Mouse (Mus musculus) ovary, adult 18-20 months (tissue): ENCODE data around the gene Cyb561.

ENCODE experiments used
- DNase-seq: peaks from one replicate; pipeline ENCODE4 v3.0.0; 2022; ENCODE audit warnings: low spot score, mixed read lengths

Cyb561 gene

DNA sequence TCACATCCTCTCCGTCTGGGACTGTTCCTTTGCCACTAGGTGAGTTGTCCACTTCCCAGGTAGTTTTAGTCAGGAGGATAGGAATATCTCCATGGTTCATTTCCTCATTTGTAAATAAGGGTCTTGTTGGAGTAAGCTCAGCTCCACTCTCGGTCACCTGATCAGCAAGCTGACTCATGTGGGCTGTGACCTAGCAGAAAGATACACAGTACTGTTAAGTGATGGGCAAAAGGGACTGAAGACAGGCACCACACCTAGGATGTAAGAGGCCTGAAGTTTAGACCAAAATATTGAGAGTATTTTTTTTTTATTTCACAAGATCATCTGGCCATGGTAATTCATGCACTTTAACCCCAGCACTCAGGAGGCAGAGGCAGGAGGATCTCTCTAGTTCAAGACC is 32.3 kb downstream of the Cyb561 start:
- DNase-seq, result no peak

DNA sequence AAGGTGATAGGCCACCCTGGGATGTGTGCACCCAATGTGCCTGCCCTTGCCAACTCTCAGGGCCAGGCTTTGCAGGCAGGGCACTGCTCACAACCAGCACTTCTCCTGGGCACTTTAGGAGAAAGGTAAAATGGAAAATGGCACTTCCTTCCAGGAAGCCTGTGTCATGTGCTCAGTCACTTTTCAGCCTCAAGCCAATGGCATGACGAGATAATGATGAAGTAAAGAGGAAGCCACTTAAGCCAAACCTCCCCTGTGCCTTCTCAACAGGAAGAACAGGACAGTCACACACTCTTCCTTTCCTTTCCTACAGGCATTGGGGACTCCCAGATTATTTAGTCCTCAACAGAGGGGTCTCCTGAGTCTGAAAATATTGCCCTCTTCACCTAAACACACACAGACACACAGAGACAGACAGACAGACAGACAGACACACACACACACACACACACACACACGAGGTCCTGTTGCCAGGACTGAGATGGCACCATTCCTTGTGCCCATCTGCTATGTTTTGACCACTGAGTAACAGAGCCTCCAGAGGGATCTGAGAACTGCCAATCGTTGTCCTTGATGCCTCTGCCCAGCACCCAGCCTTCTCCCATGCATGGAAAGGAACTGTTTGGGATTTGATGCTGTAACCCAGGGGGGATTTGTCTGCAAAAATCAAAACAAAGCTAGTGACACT is 32.9 kb downstream of the Cyb561 start:
- DNase-seq, result no peak

DNA sequence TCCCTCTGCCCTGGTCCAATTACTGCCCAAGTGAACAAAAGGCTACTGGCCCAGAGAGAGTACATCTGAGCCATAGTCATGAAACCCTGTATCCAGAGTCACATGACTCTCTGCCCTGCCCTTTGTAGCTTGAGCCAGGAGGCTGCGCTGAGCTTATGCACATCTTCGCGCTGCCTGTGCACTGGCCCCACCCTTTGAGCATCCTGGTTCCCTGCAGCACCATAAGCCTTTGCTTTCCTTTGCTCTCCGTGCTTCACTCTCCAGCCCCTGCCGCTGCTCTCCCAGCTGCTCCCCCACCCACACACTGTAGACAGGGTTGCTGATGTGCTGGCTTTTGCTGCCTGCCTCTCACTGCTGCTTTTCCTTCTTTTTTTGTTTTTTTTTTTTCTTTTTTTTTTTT is 39.6 kb downstream of the Cyb561 start:
- DNase-seq, result no peak

DNA sequence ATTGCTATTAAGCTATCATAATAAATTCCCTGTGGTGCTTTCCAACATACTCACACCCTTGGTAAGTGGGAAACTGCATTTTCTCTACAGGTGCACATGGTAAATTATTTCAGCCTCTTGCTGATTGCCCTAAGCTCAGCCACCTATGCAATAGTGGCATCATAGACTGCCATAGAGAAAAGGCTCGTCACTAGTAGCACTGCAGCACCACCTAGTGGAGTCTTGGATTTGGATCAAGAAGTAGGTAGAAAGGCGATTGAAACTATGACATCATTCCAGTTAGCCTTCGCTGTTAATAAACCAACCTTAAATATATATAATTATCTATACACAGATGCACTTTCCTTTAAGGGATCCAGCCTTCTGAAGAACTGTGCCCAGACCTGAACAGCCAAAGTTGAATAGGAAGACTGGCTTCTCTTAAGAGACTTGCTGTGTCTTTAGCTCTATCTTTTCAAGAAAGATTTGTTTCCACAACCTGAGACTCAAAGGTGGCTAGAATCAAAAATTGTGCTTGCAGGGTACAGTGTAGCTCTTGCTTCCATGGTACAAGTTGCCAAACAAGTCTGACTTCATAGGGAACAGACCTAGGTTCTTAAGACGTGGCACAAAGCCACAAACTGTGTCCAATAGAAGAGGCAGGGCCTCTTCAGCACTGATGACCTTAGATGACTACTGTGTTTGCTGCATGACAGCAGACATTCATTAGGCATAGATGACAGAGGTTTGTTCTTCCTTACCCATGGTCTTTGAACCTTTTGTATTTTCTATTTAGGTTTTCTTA is 41.4 kb downstream of the Cyb561 start:
- DNase-seq, result peak; percentile 23

DNA sequence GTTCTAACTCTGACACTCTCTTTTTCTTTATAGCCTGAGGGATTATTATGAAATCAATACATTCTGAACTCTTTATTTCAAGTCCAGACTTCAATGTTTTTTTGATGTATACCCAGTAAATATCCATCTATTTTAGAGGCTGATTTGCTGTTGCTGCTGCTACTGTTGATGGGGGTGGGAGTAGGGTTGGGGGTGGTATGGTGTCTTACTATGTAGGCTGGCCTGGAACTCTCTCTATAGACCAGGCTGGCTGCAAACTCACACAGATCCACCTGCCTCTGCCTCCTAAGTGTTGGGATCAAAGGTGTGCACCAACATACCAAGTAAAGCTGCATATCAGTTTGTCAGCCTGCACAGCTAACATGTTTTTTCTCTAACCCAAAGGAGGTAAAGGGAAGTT is 42.0 kb downstream of the Cyb561 start:
- DNase-seq, result no peak

DNA sequence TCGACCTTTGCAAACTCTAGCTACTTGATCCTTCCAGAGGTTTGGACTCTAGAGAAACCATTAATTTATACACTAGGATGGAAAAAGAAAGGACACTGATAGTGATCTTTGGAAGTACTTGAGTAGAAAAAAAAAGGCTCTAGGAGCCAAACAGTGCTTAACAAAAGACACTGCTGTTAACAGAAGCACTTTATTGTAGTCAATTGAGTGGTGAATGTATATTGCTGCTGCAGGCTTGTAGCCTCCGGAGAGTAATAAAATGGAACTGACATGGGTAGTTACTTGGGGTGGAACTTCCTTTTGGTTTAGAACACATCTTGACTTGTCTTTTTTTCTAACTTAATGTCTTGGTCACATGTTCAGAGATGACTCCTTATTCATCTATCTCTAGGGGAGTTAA is 43.5 kb downstream of the Cyb561 start:
- no peak for DNase-seq

DNA sequence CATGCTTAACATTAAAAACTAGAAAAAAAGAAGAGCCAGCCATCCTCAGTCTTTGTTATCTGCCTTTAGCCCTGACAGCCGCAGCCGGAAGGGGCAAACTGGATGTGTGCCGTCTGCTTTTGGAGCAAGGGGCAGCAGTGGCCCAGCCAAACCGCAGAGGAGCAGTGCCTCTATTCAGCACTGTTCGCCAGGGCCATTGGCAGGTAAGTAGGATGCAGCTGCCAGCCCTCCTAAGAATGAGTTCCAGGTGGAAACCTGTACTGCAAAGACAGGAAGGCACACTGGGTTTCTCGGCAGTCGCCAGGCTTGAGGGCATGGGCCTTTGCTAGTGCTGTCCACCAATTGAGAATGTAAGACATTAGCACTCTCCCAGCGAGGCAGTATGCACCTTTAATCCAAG is 44.2 kb downstream of the Cyb561 start:
- DNase-seq, result no peak

DNA sequence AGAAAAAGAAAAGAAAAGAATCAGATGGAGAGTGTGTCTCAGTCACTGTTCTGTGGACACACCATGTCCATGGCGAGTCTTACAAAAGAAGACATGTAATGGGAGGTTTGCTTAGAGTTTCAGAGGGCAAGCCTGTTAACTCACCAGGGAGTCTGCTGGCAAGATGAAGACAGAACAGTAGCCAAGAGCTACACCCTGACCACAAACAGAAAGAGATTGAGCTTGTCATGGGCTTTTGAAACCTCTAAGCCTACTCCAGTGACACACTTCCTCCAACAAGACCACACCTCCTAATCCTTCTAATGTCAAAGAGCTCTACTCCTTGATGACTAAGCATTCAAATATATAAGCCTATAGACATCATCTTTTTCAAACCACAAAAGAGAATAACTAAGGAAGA is 45.8 kb downstream of the Cyb561 start:
- no peak for DNase-seq

DNA sequence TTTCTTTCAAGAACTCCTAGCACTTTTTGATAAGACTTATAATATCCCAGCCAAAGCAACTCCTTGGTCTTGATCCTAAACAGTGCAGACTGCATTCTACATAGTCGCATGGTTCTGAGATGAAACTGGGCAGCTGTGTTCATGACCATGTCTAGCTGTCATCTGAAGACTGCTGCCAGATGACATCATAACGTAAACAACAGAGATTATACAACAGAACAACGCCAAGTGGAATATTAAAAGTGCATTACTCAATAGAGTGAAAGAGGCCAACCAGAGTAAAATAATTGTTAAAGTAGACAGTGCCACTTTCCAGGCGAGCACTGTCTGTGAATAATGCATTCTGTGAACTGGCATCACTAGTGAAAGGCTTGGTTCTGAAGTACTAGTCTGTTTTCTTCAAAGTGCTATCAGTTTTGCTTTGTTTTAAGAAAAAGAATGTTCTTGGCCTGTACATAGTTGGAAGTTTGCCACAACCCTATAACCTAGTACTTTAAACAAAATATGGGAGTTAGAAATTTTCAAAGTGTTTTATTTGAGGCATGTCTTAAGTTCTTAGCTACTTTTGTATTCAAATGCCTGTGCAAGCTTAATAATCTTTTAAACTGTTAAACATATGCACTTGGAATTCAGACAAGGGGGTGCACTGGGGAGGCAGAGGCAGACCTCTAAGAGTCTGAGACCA is 47.5 kb downstream of the Cyb561 start:
- no peak for DNase-seq

DNA sequence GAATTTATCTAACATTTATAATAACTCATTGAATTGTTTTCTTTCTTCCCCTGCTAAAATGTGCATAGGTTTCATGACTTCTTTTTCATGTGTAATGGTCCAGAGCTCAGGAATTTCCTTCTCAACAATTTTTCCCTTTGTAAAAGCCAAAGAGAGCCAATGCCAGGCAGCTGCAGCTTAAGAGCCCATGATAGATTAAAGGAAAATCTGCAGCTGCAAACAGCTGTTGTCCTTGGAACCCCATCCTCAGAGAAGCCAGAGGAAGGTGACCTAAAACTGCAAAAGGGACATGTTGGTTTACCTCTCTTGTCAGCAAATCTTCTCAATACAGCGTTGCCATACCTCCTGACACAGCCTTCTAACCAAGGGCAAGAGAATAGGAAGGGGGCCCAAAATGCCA is 50.2 kb downstream of the Cyb561 start:
- DNase-seq, result no peak

DNA sequence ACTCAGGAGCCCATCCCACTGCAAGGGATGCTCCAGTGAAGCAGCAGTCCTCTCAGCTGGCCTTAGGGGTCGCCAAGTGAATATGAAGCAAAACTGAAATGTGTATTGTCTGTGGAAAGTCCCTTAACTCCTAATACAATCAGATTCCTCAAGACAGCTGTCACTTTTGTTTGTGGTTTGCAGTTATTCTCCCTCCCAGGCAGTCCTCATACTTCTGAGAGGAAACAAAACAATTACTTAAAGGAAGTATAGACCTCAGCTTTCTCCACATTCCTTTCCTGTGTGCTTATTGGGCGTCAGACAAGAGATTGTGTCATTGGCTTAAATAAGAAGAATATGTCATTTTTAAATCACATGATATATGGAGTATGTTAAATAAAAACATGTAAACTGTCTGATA is 51.6 kb downstream of the Cyb561 start:
- no peak for DNase-seq

DNA sequence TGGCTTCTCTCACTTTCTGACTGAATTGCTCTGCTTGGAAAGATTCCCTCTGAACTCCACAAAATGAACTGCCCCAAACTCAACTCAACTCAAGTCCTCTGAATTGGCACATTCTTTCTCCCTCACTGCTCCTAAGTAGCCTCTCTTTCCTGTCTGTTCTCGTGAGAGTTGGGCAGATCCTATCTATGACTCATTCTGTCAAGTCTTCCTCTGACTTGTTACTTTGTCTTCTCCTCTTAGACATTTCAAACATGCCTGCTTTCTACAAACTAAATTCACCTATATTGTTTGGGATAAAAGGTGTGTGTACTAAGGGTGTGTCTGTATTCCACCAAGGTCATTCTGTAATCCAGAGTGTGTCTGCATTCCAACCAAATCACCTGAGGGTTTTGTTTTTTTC is 54.0 kb downstream of the Cyb561 start:
- no peak for DNase-seq

DNA sequence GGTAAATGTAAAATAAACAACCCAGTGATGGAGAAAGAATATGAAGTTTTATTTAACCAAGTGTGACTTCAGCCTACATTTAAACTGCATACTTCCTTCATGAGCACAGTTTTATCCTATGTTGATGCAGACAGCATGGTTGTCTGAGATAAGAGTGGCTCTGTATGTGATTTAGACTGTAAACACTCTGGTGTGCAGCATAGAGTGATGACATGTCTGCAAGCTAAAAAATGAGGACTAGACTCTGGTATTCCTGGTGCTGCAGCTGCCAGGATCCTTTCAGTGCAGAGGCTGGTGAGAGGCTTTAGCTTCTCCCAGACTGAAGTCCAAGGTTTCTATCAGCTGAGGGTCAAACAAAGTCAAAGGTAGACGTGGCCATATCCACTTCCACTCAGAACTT is 65.9 kb downstream of the Cyb561 start:
- no peak for DNase-seq

DNA sequence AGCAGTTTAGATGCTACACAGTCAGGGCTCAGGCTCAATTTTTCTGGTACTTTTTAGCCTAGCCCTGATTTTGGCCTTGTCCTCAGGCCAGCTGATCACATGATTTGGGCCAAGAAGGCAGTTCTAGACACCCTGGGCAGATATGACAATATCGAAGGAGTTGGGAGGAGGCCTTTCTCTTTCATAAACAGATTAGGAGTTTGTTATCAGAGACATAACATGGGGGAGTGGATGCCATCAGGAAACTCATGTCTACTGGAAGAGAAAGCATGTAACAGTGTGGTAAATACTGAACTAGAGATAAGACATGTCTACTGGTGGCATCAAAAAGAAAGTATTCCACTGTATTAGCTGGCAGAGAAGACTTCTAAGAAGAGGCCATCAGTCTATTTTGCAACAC is 67.6 kb downstream of the Cyb561 start:
- no peak for DNase-seq
